Mouse (Mus musculus): ENCODE results near the gene Mgea5. TPM values are rescaled to one million over a fixed set of nuclear protein-coding genes. Genes with fewer than 3 reads are reported as not detected.

The Mgea5 gene
- 206 TPM for polyA plus RNA-seq (2015; fragmentation: Illumina TruSeq; extraction: RNeasy Lipid Tissue Mini Kit (QIAGEN cat#74804); ENCODE audit: insufficient read depth, low replicate concordance)

GRCm38 (mm10) chr19:45783181-45783932 is at the start of gene Mgea5:
TSS of gene Mgea5 (minus strand) at chr19:45783837.

GRCm38 (mm10) chr19:45815831-45816405 is 32.3 kb upstream of the Mgea5 start, which contains the start of gene Kcnip2:
TSS of gene Kcnip2 (minus strand) at chr19:45816061.

DNA sequence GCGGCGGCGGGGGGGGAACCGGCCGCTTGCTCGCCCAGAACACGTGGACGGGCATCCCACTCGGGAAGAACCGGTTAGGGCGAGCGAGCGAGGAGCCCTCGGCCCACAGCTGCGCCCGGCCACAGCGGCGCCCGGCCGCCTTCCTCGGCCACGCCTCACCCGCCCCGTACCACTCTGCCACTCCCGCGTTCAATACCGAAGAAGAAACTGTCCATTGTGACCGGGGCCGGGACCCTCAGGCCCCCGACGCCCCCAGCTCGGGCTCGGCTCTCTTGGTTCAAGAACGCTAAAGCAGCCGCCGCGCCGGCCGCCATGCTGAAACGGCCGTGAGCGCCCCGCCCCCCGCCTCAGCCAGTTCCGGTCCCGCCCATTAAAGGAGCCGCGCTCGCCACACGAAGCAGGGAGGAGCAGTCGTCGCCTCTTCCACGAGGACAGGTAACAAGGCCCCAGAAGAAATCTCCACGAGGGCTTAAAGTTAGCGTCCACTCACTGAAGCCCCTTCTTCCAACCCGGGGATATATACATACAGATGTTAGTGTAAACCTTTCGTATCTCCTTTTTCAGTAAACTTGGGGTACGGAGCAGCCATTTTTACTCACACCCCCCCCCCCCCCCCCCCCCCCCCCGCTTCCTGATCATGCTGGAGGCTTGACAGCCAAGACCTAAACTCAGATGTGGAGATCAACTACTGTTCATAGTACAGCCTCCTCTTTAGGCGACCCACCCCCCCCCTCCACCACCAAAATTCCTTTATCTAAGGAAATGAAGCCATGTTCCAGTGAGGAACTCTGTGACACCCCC is 34.2 kb downstream of the Mgea5 start, which contains the start of gene Npm3:
Npm3 (minus strand) TSS at position 349 of the 801 bp plus-strand sequence.

DNA sequence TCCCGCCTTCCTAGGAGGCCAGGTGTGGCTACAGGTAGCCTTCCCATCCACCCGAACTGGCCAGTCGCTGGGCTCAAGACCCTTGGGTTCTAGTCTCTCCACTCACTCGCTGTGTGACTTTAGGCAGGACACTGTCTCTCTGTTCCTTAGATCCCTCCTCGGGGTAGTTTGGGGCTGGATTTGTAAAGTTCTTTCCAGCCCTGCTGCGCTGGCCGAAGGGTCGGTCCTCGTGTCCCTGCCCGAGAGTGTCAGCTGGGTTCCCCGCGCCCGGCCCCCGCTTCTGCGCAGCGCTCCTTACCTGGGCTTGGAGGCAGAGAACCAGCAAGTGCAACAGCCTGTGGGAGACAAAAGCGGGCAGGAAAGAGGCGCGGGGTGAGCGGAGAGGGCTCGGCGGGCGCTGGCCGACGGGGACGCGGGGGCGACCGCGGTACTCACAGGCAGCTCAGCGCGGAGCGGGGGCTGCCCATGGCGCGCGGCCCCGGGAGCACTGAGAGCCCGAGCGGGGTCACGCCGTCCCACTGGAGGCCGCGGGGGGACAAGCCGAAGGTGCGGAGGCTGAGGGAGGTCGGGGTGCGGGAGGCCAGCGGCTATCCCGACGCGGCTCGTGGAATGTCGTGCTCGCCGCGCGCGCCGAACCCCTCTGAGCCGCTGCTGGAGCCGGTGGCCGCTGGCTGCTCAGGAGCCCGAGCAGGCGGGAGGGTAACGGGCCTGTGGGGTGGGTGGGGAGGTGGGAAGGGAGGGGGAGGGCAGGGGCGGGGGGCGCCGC is 41.2 kb downstream of the Mgea5 start, which contains the start of gene Fgf8:
Fgf8 (minus strand) TSS at position 698 of the 766 bp plus-strand sequence.

Other genes starting within 250 kb of the Mgea5 start
- gene Poll, start 223.3 kb downstream of the Mgea5 start, polyA plus RNA-seq (2015; fragmentation: Illumina TruSeq; extraction: RNeasy Lipid Tissue Mini Kit (QIAGEN cat#74804); ENCODE audit: insufficient read depth, low replicate concordance) = 4.2 TPM
- gene Gm17018, start 223.2 kb downstream of the Mgea5 start, polyA plus RNA-seq (2015; fragmentation: Illumina TruSeq; extraction: RNeasy Lipid Tissue Mini Kit (QIAGEN cat#74804); ENCODE audit: insufficient read depth, low replicate concordance) = 19.9 TPM
- 17.9 TPM for gene Fbxw4, start 123.5 kb downstream of the Mgea5 start, polyA plus RNA-seq (2015; fragmentation: Illumina TruSeq; extraction: RNeasy Lipid Tissue Mini Kit (QIAGEN cat#74804); ENCODE audit: insufficient read depth, low replicate concordance)
- not detected for gene Fgf8, start 40.9 kb downstream of the Mgea5 start, polyA plus RNA-seq (2015; fragmentation: Illumina TruSeq; extraction: RNeasy Lipid Tissue Mini Kit (QIAGEN cat#74804); ENCODE audit: insufficient read depth, low replicate concordance)
- gene Npm3, start 34.2 kb downstream of the Mgea5 start, polyA plus RNA-seq (2015; fragmentation: Illumina TruSeq; extraction: RNeasy Lipid Tissue Mini Kit (QIAGEN cat#74804); ENCODE audit: insufficient read depth, low replicate concordance) = 63.2 TPM
- 1.4 TPM for gene Kcnip2, start 32.2 kb upstream of the Mgea5 start, polyA plus RNA-seq (2015; fragmentation: Illumina TruSeq; extraction: RNeasy Lipid Tissue Mini Kit (QIAGEN cat#74804); ENCODE audit: insufficient read depth, low replicate concordance)
- 13.0 TPM for gene Armh3, start 214.7 kb upstream of the Mgea5 start, polyA plus RNA-seq (2015; fragmentation: Illumina TruSeq; extraction: RNeasy Lipid Tissue Mini Kit (QIAGEN cat#74804); ENCODE audit: insufficient read depth, low replicate concordance)
- 2.4 TPM for gene Hps6, start 219.7 kb upstream of the Mgea5 start, polyA plus RNA-seq (2015; fragmentation: Illumina TruSeq; extraction: RNeasy Lipid Tissue Mini Kit (QIAGEN cat#74804); ENCODE audit: insufficient read depth, low replicate concordance)